Mouse (Mus musculus) adrenal gland, adult (tissue): ENCODE measurements around the gene Tmem206.
A peak's percentile ranks its signal among the peaks of the same experiment; 100 is the strongest.

Experiments
- DNase-seq, 2 experiments: peaks; one replicate each; pipeline ENCODE4 v3.0.0; 2022 to 2023; ENCODE audit warnings: low spot score in 1 of 2; ENCODE audit not compliant: inconsistent age in 2 of 2

The Tmem206 gene

DNA sequence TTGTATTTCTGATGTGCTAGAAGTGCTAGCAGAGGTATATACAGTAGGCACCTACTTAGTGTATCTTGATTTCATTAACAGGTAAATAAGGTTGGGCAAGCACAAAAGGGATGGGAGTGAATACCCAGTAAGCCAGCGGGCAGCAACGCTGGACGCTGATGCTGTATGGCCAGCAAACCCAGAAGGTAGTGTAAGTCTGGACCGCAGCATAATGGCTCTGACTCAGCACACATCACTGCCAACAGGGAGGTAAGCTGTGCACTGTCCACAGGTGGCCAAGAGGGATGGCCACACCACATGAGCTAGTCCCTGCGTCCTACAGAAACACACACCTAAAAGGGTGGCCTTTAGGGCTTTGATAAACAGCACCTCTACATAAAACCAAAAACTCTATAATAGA lies 24.6 kb downstream of the Tmem206 start:
- no peak for DNase-seq

DNA sequence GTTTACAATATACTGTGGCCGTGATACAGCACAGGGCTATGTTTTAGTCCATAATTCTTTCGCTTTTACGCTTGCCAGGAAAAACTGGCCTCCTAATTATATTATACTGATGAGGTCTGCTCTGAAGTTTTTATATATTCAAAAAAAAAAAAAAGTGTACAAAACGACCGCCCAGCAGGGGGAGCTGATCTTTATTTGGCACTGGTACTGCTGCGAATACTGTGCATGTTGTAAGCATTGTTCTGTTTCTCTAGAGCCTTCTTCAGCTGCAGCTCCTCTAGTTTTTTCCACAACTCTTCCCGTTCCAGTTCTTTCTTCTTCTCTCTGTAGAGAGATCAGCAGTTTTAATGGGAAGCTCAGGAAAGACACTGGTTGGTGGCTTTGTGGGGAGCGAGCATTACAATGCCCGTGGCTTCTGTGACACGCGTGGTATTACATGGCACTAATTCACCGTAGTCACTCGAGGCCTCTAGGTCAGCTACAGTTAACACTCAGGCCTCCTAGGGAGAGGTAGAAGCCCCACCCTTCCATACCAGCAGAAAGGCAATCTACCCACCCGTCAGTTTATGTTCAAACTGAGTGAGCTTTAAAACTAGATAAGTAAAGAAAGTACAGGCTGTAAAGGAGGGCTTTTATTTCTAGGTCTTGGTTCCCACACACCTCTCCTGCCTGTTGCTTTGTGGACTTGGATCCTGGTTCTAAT lies 27.2 kb downstream of the Tmem206 start:
- DNase-seq = peak in 1 of 2 experiments; percentile 86

DNA sequence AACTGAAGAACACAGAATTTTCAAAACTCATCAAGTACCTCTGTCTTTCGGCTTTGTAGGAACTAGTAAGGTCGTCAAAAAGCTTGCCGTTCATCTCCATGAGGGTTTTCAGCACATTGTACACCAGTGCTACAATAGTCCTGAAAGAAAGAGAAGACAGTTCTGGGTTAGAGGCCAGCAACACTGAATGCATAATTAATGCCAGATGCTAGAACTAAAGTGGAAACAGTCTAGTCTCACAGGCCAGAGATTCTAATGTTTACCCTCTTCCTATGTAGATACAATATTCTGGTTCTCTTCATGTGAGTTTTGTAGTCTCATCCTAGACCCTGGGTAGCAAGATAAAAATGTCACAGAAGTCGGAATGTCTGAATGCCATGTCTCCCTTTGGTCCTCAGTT lies 28.1 kb downstream of the Tmem206 start:
- no peak for DNase-seq

DNA sequence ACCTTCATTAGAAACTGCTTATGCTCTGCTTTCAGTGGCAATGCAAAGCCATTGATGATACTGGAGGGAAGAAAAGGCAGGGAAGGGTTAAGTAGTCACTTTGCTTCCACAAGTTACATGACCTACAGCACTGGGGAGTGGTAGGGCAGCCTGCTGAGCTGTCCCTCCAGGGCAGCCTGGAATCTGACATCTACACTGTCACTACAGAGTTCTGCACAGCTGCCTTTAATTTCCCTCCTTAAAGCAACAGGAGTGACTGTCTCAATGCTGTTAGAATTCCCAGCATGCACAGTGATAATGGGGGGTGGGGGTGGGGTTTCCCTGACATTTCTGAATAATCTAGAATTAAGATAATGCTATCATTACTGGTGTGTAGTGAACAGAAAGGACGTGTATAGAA lies 31.2 kb downstream of the Tmem206 start:
- DNase-seq = no peak

DNA sequence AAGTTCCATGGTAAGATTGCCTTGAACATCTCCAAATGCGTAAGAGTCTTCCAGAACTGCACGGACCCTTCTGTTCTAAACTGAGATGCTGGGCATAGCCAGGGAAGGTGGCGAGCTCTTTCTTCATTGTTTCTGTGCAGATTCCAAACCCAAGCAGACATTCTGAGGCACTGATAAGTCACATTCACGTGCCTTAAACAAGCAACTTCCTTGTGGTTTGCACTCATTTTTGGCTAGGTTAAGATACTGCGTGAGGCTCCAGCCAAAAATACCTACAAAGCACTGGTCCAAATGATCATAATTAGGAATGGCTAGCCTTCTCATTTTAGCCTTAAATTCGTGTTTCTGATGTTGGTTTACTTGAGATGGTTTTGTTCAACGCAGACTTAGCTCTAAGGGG lies 33.8 kb downstream of the Tmem206 start:
- no peak for DNase-seq

DNA sequence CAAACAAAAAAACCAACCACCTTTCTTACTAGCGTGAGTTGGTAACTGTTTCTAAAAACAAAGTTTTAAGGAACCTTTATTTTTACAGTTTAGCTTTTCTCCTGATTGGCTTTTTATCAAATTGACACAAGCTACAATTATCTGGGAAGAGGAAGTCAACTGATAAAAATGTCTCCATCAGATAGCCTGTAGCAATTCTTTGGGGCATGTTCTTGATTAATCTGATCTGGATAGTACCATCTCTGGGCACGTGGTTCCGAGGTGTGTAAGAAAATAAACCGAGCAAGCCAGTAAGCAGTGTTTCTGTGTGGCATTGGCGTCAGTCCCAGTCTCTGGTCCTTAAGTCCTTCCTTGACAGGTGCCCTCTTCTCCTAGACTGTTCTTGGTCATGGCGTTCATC lies 36.7 kb downstream of the Tmem206 start:
- no peak for DNase-seq

DNA sequence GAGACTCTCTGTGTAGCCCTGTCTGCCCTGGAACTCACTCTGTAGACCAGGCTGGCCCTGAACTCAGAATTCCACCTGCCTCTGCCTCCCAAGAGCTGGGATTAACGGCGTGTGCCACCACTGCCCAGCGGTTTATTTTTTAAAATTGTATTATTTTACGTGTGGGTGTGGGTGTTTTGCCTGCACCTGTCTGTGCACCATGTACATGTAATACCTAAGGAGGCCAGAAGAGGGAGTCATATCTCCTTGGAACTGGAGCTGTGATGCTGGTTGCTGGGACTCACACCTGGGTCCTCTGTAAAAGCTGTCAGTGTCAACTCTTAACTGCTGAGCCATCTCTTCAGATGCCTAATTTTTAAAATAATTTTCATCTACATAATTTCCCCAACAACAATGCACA lies 38.8 kb downstream of the Tmem206 start:
- DNase-seq = peak in 1 of 2 experiments; percentile 78

DNA sequence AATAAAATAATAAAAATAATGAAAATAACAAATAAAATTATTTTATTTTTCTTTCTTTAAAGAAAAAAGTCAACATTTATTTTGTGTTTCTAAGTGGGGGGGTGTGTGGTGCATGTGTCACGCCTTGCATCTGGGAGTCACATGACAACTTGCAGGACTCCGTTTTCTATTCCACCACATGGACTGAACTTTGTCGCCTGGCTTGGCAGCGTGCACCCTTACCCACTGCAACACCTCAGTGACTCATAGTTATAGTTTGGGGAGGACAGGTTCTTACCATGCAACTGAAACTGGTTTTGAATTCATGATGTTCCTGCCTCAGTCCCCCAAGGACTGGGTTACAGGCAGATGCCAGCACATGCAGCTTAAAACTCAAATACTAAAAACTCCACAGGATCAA lies 42.5 kb downstream of the Tmem206 start:
- peak in 1 of 2 experiments; percentile 26 for DNase-seq

DNA sequence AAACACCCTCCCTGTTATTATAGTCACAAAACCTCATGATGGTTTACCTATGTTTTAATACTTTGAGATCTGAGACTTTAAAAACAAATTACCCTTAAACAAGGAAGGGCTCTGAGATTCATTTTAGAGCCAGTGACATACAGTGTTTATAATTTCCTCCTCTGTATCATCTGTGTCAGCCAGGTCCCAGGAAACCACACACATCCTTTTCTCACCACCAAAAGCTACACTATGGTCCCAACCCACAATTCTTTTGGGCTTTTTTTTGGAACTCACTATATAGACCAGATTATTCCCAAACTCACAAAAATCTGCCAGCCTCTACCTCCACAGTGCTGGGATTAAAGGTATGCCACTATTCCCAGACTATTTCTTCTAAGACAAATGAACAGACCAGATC lies 43.4 kb downstream of the Tmem206 start:
- no peak for DNase-seq

DNA sequence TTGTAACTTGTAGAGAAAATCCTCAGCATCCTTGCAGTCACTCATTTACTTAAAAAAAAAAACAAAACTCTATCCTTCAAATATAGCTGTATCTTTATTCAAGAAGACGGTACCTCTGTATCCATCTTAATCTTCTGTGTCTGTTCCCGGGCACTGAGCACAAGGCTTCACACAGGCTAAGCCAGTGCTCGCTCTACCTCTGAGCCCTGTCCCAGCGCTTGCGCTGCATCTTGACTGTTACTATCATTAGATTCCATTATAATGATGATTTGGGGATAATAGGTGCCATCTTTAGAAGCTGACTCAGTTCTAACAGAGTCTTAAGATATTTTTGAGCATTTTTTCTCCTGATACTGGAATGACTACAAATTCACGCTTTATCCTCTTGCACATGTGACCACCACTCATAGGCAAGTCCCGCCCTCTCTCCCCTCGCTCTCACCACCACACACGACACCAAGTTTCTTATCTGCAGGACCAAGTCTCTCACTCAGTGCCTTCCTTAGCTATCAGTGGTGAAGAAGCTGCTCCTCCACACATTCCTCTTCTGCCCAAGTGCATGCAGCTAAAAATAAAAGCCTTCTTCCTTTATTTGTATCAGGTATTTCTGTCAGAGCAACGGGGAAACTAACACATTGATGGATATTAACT lies 49.4 kb downstream of the Tmem206 start:
- DNase-seq = no peak

DNA sequence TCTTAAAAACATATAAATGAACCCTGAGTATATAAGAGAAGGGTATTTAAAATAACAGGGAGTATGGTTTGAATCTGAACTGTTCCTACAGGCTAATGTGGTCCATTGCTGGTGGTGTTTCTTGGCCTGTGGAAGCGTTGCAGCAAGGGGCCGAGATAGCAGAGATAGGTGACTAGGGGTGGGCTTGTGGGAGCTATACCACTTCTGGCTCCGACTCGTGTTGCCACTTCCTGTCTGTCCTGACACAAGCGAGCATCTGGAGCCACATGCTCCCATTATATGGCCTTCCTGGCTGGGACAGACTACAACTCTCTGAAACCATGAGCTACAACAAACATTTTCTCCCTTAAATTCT lies 49.9 kb downstream of the Tmem206 start:
- DNase-seq = no peak

DNA sequence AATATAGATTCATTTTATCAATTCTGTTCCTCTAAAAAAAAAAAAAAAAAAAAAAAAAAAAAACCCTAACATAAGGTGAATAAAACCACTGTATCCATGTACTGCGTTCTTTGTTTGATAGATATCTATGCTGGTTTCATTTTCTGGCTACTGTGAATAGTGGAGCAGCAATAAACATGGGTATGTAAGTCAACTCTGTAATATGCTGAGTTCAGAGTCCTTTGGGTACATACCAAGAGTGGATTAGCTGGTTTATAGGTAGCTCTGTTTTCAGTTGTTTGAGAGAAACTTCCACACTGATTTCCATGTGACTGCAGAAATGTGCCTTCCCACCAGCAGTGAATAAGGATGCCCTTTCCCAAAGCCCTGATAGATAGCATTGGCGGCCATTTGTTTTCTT lies 52.4 kb downstream of the Tmem206 start:
- no peak for DNase-seq

DNA sequence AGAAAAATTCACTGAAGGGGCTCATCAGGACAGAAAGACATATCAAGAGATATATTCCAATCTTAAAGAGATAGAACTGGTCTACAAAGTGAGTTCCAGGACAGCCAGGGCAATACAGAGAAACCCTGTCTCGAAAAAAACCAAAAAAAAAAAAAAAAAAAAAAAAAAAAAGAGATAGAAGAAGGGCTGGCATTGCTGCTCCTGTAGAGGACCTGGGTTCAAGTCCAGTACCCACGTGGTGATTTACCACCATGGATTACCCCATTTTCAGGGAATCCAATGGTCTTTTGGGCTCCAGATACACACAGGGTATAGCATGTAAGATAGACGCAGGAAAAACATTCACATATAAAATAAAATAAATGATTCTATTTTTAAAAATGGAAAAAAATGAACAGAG lies 55.1 kb downstream of the Tmem206 start:
- no peak for DNase-seq

DNA sequence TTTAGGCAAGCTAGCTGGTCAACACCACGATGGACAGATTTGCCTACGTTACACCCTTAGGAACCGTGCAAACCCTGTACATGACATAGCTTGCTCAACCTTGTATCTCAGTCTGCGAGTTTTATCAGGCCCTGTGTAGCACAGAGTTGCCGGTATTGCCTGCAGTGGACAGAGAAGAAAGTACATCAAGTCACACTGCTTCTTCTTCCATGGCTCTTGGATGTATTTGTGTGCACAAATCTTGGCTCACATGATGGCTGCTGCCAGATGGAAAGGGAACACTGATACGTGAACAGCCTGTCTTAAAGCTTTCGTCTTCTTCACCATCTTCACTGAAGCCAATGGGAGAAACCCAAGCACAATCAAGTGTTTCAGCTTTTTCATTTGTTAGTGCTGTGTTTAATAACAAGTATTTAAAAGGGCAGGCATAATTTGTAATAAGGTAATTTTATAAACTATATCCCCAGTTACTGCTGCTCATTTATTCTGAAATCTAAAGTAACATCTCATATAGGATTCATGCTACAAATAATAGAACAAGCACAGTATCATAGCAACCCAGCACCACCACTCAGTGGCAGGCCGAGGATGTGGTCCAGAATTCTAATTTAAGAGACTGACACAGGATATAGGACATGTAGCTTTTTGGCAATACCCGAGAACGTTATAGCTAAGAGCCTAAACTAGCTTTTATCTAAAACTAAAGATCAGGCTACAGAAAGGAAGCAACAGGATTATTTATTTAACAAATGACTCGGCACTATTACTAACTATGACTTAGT lies 56.4 kb downstream of the Tmem206 start:
- no peak for DNase-seq

DNA sequence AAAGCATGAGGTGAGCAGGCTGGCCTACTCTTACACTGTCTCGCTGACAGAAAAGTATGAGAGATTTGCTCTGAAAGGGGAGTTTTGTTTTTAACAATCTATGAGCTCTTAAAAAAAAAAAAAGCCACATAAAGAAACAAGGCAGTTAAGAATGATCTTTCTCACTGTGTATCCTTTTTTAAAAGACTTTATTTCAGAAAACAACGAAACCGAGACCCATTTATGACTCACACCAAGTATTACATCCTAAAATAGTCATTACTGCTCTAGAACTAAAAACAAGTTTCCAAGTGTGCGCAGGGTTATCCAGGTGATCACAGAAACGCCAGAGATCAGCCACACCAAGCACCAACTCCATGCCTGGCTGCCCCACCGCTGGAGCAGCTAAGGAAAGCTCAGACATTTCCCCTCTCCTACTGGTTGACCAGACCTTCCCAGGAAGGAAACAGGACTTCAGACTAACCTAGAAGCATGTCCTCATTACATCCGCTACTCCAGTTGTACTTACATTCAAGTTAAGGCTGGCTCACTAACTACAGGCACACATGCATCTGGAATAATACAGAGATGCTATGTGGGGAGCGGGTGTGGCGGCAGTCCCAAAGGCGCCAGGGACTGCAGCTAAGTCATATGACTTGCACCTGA lies 59.2 kb downstream of the Tmem206 start:
- no peak for DNase-seq

DNA sequence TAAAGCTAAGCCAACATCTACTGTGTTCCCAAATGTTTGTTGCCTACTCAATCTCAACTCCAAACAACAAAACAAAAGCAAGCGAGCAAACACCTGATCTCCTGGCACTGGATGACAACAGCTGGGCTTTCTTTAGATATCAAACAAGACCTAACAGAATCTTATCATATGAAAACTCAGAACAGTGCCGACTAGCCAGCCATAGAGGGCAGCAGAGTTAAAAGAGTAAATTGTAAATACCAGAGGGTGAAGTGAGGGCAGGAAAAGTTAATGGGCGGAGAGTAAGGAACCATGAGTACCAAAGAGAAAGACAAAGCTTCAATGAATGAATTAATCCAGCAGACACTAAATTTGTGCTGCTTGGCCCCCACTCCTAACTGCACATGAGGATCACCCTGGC lies 65.6 kb downstream of the Tmem206 start:
- DNase-seq = peak; percentile 49 to 87

DNA sequence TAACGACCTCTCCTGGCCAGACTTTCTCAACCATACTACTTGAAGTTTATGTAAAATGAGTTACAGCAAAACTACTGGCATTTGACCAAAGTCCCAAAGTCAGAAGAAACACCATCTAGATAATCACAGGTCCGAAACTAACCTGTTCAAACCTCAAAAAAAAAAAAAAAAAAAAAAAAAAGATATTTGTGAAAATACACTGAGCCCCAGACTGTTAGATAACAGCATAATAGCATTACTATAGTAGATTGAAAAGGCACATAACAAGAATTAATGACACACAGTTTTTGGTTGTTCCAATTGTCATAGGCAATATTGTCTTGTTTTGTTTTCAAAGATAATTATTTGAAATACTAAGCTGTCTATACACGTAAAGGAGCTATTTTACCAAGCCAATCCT lies 67.8 kb downstream of the Tmem206 start:
- DNase-seq = no peak

DNA sequence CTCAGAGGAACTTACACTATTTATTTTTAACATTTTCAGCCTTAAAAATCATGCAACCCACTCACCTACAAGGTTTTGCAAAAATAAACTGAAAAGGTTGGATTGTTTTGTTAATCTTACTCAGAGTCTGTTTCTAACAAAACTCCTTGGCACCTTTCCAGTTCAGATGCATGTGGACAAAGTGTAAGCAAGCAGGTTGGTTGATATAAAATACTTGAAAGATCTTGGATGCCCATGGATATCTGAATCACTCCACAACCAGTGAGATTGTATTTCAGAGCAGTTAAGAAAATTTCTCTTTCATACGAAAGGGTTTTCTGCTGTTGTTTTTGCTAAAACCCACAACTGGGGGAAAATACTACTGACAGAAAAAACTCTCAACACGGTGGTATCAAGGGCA lies 68.4 kb downstream of the Tmem206 start:
- peak in 1 of 2 experiments; percentile 76 for DNase-seq

DNA sequence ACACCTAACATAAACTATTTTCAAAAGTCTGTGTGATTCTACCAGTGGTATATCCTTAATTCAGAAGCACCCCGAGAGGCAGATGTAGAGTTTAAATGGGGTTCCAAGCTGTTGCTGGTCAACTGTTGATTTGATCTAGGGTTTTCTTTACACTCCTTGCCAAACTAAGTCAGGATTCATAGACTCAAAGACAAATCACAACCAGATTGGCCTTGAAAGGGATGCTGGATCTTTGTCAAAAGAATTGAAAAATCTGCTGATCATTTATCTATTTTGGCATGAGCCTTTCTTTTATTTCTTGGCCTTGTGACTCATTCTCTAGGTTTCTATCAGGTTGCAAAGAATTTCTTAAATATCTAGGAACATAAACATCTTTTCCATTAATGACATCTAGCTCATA lies 69.5 kb downstream of the Tmem206 start:
- DNase-seq = peak in 1 of 2 experiments; percentile 76

DNA sequence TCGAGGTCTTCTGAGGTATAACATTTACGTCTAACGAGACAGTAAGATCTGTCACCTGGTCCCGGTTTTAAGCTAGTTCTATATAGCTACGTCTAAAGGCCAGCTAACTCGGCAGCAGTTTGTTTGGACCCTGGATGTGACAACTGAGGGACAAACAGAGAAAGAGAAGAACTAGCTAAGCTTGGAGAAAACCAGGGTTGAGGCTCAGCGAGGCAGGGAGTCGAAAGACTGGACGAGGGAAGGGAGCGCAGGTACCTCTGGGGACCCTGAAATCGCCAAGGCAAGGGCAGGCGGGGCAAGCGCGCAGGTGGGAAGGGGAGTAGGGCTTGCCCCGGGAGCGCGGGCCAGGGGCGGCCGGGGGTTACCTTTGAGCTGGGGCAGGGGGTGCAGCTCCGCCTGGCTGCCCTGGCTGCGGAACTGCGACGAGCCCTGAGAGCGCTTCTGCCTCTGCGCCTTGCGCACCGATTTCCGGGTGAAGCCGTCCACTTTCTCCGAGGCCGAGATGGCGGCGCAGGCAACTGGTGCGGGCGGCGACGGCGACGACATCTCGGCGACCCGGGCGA lies 70.2 kb downstream of the Tmem206 start:
- DNase-seq = peak; percentile 67 to 90

DNA sequence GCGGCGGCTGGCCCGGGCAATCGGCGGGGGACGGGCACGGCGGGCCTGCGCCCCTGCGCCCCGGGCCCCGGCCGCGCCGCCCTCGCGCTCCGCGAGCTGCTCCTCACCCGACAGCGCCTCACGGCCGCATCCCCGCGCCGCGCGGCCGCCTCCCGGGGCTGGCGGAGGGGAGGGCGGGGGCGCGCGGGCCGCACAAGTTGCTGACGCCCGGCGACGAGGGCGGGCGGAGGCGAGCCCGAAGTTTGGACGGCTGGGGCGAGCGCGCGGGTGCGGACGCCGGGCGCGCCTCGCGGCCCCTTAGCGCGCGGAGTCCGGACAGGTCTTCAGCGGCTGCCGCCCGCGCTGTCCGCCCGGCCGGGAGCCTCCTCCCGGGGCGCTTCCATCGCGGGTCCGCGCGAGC lies 70.7 kb downstream of the Tmem206 start:
- no peak for DNase-seq
